Mouse (Mus musculus) kidney, adult 2 months (tissue): Measurements from ENCODE around the gene Gna12.

Experiments used
- CTCF ChIP-seq: fragments of 200-500 bp; conservative IDR thresholded peaks from 2 replicates; pipeline ENCODE4 v1.5.1; 2011; ENCODE audit warnings: low read depth, mild to moderate bottlenecking, control low read depth, low read length, moderate library complexity, mixed read lengths; ENCODE audit not compliant: insufficient read depth, insufficient read length
- POLR2A ChIP-seq: fragments of 200-500 bp; IDR thresholded peaks from one replicate; pipeline ENCODE4 v1.6.1; 2011; ENCODE audit warnings: low read depth, low read length, control low read depth

DNA sequence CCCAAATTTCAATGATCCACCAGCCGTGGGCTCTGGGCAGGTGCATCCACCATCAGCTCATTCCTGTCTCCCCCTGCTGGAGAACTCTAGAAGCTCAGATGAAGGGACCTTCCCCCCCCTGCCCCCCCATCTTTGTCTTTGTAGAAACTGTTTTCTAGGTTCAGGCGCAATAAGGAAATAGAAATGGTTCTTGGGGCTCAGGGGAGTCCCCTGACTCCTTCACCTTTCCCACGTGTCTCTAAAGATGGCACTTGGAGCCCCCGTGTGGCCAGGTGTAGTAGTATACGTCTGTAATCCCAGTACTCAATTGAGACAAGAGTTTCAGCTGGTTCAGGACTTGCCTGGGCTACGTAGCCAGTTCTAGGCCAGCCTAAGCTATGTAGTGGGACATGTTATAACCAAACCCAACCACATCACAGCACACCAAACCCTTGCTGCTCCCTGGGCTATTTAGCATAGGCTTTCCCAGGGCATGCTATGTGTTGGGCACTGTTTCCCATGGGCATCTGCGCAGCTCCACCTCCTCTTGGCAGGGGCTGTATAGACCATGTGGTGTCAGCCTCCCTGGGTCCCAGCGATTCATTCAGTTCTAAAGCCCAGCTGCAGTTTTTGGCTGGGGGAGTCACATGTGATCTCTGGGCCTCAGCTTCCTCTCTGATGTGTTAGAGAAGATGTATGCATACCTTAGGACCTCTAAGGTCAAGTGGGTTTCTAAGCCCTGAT lies 27.4 kb upstream of the Gna12 start:
- TF ChIP-seq POLR2A (no peak), CTCF (peak; percentile 33; the same call in 1 of the 2 replicates)
